Mouse (Mus musculus): ENCODE results near the gene Mknk2. TPM values are rescaled to one million over a fixed set of nuclear protein-coding genes. Genes with fewer than 3 reads are reported as not detected.

Mknk2 gene
- polyA plus RNA-seq (2014; fragmentation: Nextera tagmentation; extraction: Ambion mirVana), result 102 and 110 TPM in 2 replicates

GRCm38 (mm10) chr10:80677942-80678436 lies at the start of gene Mknk2:
Gene Mknk2 (minus strand): TSS chr10:80678112.
- no peak for TF ChIP-seq CTCF (IDR thresholded peaks at IDR 0.05; ENCODE audit: low read depth)
- DNase-seq (peak; percentile 96), ATAC-seq (ENCODE audit: insufficient read depth) (peak; percentile 45)
- H3K9me3 ChIP-seq (ENCODE audit: low read depth, low read length), result no peaks in the 10 kb centered on the region
- H3K9ac ChIP-seq, result peak within 1 kb of the TSS; percentile 80
- peaks cover 39% of the 10 kb centered on the region for H3K4me1 ChIP-seq (ENCODE audit: insufficient read depth)
- H3K27ac ChIP-seq (ENCODE audit: low read depth), result peak within 1 kb of the TSS; percentile 99
- no peaks in the 10 kb centered on the region for H3K27me3 ChIP-seq (ENCODE audit: insufficient read depth, low read length)
- 7% methylated on average over 8 of the region's 8 CpGs for WGBS
- H3K4me2 ChIP-seq, result peak within 1 kb of the TSS; percentile 91
- H3K36me3 ChIP-seq (ENCODE audit: insufficient read depth), result peaks cover 11% of the 10 kb centered on the region; the same call in 1 of the 2 replicates
- H3K4me3 ChIP-seq (ENCODE audit: low read depth, low read length), result peak within 1 kb of the TSS; percentile 98

GRCm38 (mm10) chr10:80717281-80717680 lies 39.4 kb upstream of the Mknk2 start:
- TF ChIP-seq CTCF (IDR thresholded peaks at IDR 0.05; ENCODE audit: low read depth), result no peak
- WGBS, result 73% methylated on average over 1 of the region's 1 CpGs
- DNase-seq, result no peak

GRCm38 (mm10) chr10:80710834-80711233 lies 32.9 kb upstream of the Mknk2 start:
- H3K36me3 ChIP-seq (ENCODE audit: insufficient read depth), result peaks cover 99% of the 10 kb centered on the region
- H3K4me2 ChIP-seq, result no peak overlapping the region
- H3K9me3 ChIP-seq (ENCODE audit: low read depth, low read length), result no peaks in the 10 kb centered on the region
- no peak for TF ChIP-seq CTCF (IDR thresholded peaks at IDR 0.05; ENCODE audit: low read depth)
- no peak for DNase-seq
- no peaks in the 10 kb centered on the region for H3K27me3 ChIP-seq (ENCODE audit: insufficient read depth, low read length)
- WGBS, result 85% methylated on average over 3 of the region's 3 CpGs
- H3K4me1 ChIP-seq (ENCODE audit: insufficient read depth), result no peaks in the 10 kb centered on the region
- H3K27ac ChIP-seq (ENCODE audit: low read depth), result no peak overlapping the region
- no peak overlapping the region for H3K4me3 ChIP-seq (ENCODE audit: low read depth, low read length)
- no peak for ATAC-seq (ENCODE audit: insufficient read depth)
- H3K9ac ChIP-seq, result no peak overlapping the region

More at GRCm38 (mm10) chr10:80717281-80717680, 39.4 kb upstream of the Mknk2 start:
- ATAC-seq (ENCODE audit: insufficient read depth), result no peak
- H3K4me2 ChIP-seq, result no peak overlapping the region
- no peaks in the 10 kb centered on the region for H3K9me3 ChIP-seq (ENCODE audit: low read depth, low read length)
- no peak overlapping the region for H3K4me3 ChIP-seq (ENCODE audit: low read depth, low read length)
- no peak overlapping the region for H3K27ac ChIP-seq (ENCODE audit: low read depth)
- H3K27me3 ChIP-seq (ENCODE audit: insufficient read depth, low read length), result no peaks in the 10 kb centered on the region
- no peak overlapping the region for H3K9ac ChIP-seq
- H3K36me3 ChIP-seq (ENCODE audit: insufficient read depth), result peaks cover 100% of the 10 kb centered on the region
- H3K4me1 ChIP-seq (ENCODE audit: insufficient read depth), result no peaks in the 10 kb centered on the region

- Histone ChIP-seq H3K9me3 (ENCODE audit: low read depth, low read length) (no peaks in the 10 kb centered on the region), H3K27ac (ENCODE audit: low read depth) (no peak overlapping the region), H3K36me3 (ENCODE audit: insufficient read depth) (peaks cover 50% of the 10 kb centered on the region), H3K9ac (no peak overlapping the region), H3K27me3 (ENCODE audit: insufficient read depth, low read length) (no peaks in the 10 kb centered on the region), H3K4me3 (ENCODE audit: low read depth, low read length) (no peak overlapping the region), H3K4me2 (no peak overlapping the region), H3K4me1 (ENCODE audit: insufficient read depth) (peaks cover 4% of the 10 kb centered on the region; the same call in 1 of the 2 replicates)
- ATAC-seq (ENCODE audit: insufficient read depth) (no peak), DNase-seq (no peak)
- WGBS, result 76% methylated on average over 3 of the region's 3 CpGs
- no peak for TF ChIP-seq CTCF (IDR thresholded peaks at IDR 0.05; ENCODE audit: low read depth)
Measured at GRCm38 (mm10) chr10:80705479-80705878, 27.6 kb upstream of the Mknk2 start.

- no peak for ATAC-seq (ENCODE audit: insufficient read depth)
- no peak for DNase-seq
- Histone ChIP-seq H3K4me1 (ENCODE audit: insufficient read depth) (peaks cover 8% of the 10 kb centered on the region), H3K27me3 (ENCODE audit: insufficient read depth, low read length) (no peaks in the 10 kb centered on the region), H3K4me3 (ENCODE audit: low read depth, low read length) (no peak overlapping the region), H3K36me3 (ENCODE audit: insufficient read depth) (peaks cover 45% of the 10 kb centered on the region), H3K4me2 (no peak overlapping the region), H3K9me3 (ENCODE audit: low read depth, low read length) (no peaks in the 10 kb centered on the region), H3K9ac (no peak overlapping the region), H3K27ac (ENCODE audit: low read depth) (no peak overlapping the region)
- no peak for TF ChIP-seq CTCF (IDR thresholded peaks at IDR 0.05; ENCODE audit: low read depth)
- 57% methylated on average over 3 of the region's 3 CpGs for WGBS
Measured at GRCm38 (mm10) chr10:80705033-80705432, 27.1 kb upstream of the Mknk2 start.

- H3K27me3 ChIP-seq (ENCODE audit: insufficient read depth, low read length), result no peaks in the 10 kb centered on the region
- H3K4me1 ChIP-seq (ENCODE audit: insufficient read depth), result peaks cover 12% of the 10 kb centered on the region
- no peak overlapping the region for H3K27ac ChIP-seq (ENCODE audit: low read depth)
- H3K4me2 ChIP-seq, result no peak overlapping the region
- no peak for ATAC-seq (ENCODE audit: insufficient read depth)
- WGBS, result 81% methylated on average over 5 of the region's 5 CpGs
- DNase-seq, result no peak
- TF ChIP-seq CTCF (IDR thresholded peaks at IDR 0.05; ENCODE audit: low read depth), result no peak
- no peak overlapping the region for H3K4me3 ChIP-seq (ENCODE audit: low read depth, low read length)
- H3K36me3 ChIP-seq (ENCODE audit: insufficient read depth), result peaks cover 39% of the 10 kb centered on the region
- H3K9ac ChIP-seq, result no peak overlapping the region
- no peaks in the 10 kb centered on the region for H3K9me3 ChIP-seq (ENCODE audit: low read depth, low read length)
Measured at GRCm38 (mm10) chr10:80704418-80704817, 26.5 kb upstream of the Mknk2 start.

GRCm38 (mm10) chr10:80703643-80704042 lies 25.7 kb upstream of the Mknk2 start:
- no peak for TF ChIP-seq CTCF (IDR thresholded peaks at IDR 0.05; ENCODE audit: low read depth)
- H3K4me1 ChIP-seq (ENCODE audit: insufficient read depth), result peaks cover 12% of the 10 kb centered on the region
- H3K4me2 ChIP-seq, result peak overlapping the region; percentile 80
- peaks cover 36% of the 10 kb centered on the region for H3K36me3 ChIP-seq (ENCODE audit: insufficient read depth)
- 81% methylated on average over 5 of the region's 5 CpGs for WGBS
- H3K27me3 ChIP-seq (ENCODE audit: insufficient read depth, low read length), result no peaks in the 10 kb centered on the region
- no peak overlapping the region for H3K27ac ChIP-seq (ENCODE audit: low read depth)
- H3K4me3 ChIP-seq (ENCODE audit: low read depth, low read length), result peak overlapping the region; percentile 59; the same call in 1 of the 2 replicates
- H3K9ac ChIP-seq, result no peak overlapping the region
- no peaks in the 10 kb centered on the region for H3K9me3 ChIP-seq (ENCODE audit: low read depth, low read length)
- DNase-seq, result no peak
- ATAC-seq (ENCODE audit: insufficient read depth), result no peak

All from lung, embryonic 14.5 days (tissue).